Mouse (Mus musculus) kidney, adult 2 months (tissue): ENCODE measurements around the gene Slc5a10.

Source experiments
- CTCF ChIP-seq: fragments of 200-500 bp; conservative IDR thresholded peaks from 2 replicates; pipeline ENCODE4 v1.5.1; 2011; ENCODE audit warnings: low read depth, mild to moderate bottlenecking, control low read depth, low read length, moderate library complexity, mixed read lengths; ENCODE audit not compliant: insufficient read depth, insufficient read length
- POLR2A ChIP-seq: fragments of 200-500 bp; IDR thresholded peaks from one replicate; pipeline ENCODE4 v1.6.1; 2011; ENCODE audit warnings: low read depth, low read length, control low read depth

DNA sequence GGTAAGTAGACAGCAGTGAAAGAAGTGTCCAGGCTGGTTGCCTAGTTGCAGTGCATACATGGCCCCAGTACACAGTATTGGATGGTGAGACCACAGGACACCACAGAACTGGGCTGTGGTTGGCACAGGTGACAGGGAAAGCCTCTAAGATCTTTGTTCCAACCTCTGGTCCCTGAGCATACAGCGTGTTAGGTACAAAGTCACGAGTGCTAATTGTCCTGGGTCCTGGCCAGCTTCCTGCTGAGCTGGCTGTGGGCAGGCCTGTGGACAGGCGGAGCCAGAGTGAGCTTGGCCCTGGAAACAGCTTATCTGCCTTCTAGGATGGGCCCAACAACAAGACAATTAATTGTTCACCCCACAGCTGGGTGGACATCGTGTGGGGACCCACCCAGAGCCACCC lies 20.7 kb downstream of the Slc5a10 start:
- TF ChIP-seq POLR2A (no peak), CTCF (no peak)
